Mouse (Mus musculus): Measurements from ENCODE around the gene C1qa. TPM values are rescaled to one million over a fixed set of nuclear protein-coding genes. Genes with fewer than 3 reads are reported as not detected.

The C1qa gene
- polyA plus RNA-seq, 1 experiment from 2014 or later = 24.3 TPM

DNA sequence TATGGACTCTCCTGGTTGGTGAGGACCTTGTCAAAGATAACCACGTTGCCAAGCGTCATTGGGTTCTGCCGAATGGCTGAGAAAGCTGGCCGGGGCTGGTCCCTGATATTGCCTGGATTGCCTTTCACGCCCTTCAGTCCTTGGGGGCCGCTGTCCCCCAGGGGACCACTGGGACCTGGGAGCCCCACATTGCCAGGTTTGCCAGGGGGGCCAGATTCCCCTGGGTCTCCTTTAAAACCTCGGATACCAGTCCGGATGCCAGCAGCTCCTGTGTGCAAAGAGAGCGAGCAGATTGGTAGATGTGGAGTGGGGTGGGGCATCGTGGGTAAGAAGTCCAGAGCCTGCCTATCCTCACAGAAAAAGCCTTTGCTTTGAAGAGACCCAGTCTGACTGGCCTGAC, 2.1 kb downstream of the C1qa start:
- 24% methylated on average over 10 of the region's 10 CpGs for WGBS
- peaks cover 13% of the 10 kb centered on the region; the same call in 1 of the 2 replicates for H3K4me1 ChIP-seq
- H3K4me3 ChIP-seq (replicated peaks) = no peak overlapping the region
- H3K27me3 ChIP-seq = peaks cover 56% of the 10 kb centered on the region
- no peaks in the 10 kb centered on the region for H3K36me3 ChIP-seq
- no peak for ATAC-seq (replicated peaks; ENCODE audit: low FRiP score)
- H3K9me3 ChIP-seq (replicated peaks) = no peaks in the 10 kb centered on the region
- no peak overlapping the region for H3K4me2 ChIP-seq
- no peak overlapping the region for H3K27ac ChIP-seq
- no peak overlapping the region for H3K9ac ChIP-seq

- Histone ChIP-seq H3K4me2 (peak overlapping the region; percentile 25; the same call in 1 of the 2 replicates), H3K36me3 (no peaks in the 10 kb centered on the region), H3K4me1 (peaks cover 13% of the 10 kb centered on the region; the same call in 1 of the 2 replicates), H3K9ac (no peak overlapping the region), H3K4me3 (replicated peaks) (peak overlapping the region; percentile 15; the same call in 1 of the 2 replicates), H3K27me3 (peaks cover 59% of the 10 kb centered on the region), H3K9me3 (replicated peaks) (no peaks in the 10 kb centered on the region), H3K27ac (no peak overlapping the region)
- WGBS = 5% methylated on average over 15 of the region's 15 CpGs
- ATAC-seq (replicated peaks; ENCODE audit: low FRiP score) = no peak
Measured at GRCm38 (mm10) chr4:136895861-136896260, 2.7 kb downstream of the C1qa start.

GRCm38 (mm10) chr4:136894821-136895220, 3.8 kb downstream of the C1qa start:
- Histone ChIP-seq H3K36me3 (no peaks in the 10 kb centered on the region), H3K4me1 (peaks cover 13% of the 10 kb centered on the region; the same call in 1 of the 2 replicates), H3K9ac (no peak overlapping the region), H3K9me3 (replicated peaks) (no peaks in the 10 kb centered on the region), H3K27me3 (peaks cover 62% of the 10 kb centered on the region), H3K4me2 (no peak overlapping the region), H3K4me3 (replicated peaks) (no peak overlapping the region), H3K27ac (no peak overlapping the region)
- no peak for ATAC-seq (replicated peaks; ENCODE audit: low FRiP score)
- 78% methylated on average over 4 of the region's 4 CpGs for WGBS

DNA sequence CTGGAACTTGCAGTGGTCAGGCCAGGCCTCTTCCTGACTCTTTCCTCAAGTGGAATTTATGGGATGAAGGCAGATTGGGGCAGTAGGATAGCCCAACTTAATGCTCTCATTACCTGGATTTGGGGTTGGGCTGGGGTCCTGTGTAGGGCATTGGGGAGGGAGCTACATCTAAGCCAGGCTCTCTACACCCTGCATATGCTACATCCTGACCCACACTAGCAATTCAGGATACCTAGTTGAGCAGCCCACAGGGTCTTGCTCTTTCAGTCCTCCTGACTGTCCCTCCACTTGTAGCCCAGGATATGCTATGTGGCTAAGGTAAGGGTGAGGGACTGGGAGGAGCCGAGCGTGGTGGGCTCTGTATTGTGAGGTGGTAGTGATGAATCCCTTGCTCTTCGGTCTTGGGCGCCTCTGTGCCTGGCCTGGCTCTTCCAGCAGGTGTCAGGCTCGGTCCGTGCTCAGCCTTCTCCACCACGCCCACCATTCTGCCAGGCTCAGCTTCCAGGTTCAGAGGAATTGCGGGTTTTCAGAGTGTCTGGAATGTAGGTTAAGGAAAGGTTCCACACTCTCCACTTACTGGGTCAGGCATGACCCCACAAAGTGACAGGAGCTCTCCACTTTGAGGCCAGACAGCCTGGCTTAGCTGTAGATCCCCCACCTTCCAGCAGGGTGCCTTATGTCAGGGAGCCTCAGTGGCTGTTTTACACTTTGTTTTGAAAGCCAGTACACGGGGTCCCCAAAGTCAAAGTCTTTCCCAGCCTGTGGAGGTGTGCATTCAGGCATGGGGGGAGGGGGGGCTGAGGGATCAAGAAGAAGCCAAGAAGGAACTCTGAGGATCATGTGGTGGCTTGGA, 4.7 kb downstream of the C1qa start:
- Histone ChIP-seq H3K27me3 (peaks cover 63% of the 10 kb centered on the region), H3K9me3 (replicated peaks) (no peaks in the 10 kb centered on the region), H3K9ac (no peak overlapping the region), H3K27ac (no peak overlapping the region), H3K4me3 (replicated peaks) (no peak overlapping the region), H3K4me1 (peaks cover 13% of the 10 kb centered on the region; the same call in 1 of the 2 replicates), H3K36me3 (no peaks in the 10 kb centered on the region), H3K4me2 (no peak overlapping the region)
- ATAC-seq (replicated peaks; ENCODE audit: low FRiP score) = 0 out of 2 replicates have a peak, but pooled peaks have one; percentile 34
- 4% methylated on average over 9 of the region's 9 CpGs for WGBS

DNA sequence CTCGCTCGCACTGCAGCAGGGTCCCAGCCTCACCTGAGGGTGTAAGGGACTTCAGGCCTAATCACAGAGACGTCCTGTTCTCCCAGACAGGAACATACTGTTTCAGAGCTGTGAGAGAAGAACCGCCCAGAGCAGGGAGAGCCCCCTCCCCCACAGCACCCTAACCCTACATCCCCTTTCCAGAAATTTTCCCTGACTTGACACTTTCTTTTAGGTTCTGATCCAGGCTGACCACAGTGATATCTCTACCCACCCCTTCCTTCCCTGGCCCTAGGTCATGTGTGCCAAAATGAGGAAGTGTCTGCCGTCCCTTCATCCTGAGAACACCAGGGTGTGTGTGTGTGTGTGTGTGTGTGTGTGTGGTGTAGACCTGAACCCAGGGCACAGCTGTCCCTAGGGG, 5.8 kb downstream of the C1qa start, which contains the start of gene C1qc:
TSS of gene C1qc (minus strand) at position 255 of the 400 bp plus-strand sequence.
- WGBS = 65% methylated on average over 5 of the region's 5 CpGs
- H3K9ac ChIP-seq = no peak within 1 kb of the TSS
- H3K27me3 ChIP-seq = peaks cover 63% of the 10 kb centered on the region
- ATAC-seq (replicated peaks; ENCODE audit: low FRiP score) = no peak
- no peaks in the 10 kb centered on the region for H3K9me3 ChIP-seq (replicated peaks)
- no peaks in the 10 kb centered on the region for H3K36me3 ChIP-seq
- H3K4me3 ChIP-seq (replicated peaks) = no peak within 1 kb of the TSS
- H3K4me1 ChIP-seq = peaks cover 9% of the 10 kb centered on the region; the same call in 1 of the 2 replicates
- H3K27ac ChIP-seq = no peak within 1 kb of the TSS
- H3K4me2 ChIP-seq = no peak within 1 kb of the TSS

DNA sequence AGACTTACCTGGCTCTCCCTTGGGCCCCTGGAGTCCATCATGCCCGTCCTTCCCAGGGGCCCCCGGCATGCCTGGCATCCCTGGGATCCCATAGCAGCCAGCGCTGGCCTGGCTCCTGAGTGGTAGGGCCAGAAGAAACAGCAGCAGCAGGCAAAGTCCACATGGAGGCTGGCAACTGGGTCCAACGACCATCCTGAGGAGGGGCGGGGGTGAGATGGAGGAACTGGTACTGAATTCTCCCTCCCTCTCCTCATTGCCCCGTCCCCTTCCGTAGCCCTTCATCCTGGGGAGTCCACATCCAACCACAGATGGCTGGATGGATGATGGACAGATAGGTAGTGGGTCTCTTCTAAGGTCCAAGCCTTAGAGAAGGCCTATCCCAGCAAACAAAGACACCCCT, 6.2 kb downstream of the C1qa start:
- 61% methylated on average over 7 of the region's 7 CpGs for WGBS
- H3K4me2 ChIP-seq = no peak overlapping the region
- no peak overlapping the region for H3K9ac ChIP-seq
- H3K9me3 ChIP-seq (replicated peaks) = no peaks in the 10 kb centered on the region
- no peaks in the 10 kb centered on the region for H3K36me3 ChIP-seq
- peaks cover 9% of the 10 kb centered on the region; the same call in 1 of the 2 replicates for H3K4me1 ChIP-seq
- H3K27ac ChIP-seq = no peak overlapping the region
- ATAC-seq (replicated peaks; ENCODE audit: low FRiP score) = no peak
- no peak overlapping the region for H3K4me3 ChIP-seq (replicated peaks)
- peaks cover 58% of the 10 kb centered on the region for H3K27me3 ChIP-seq

DNA sequence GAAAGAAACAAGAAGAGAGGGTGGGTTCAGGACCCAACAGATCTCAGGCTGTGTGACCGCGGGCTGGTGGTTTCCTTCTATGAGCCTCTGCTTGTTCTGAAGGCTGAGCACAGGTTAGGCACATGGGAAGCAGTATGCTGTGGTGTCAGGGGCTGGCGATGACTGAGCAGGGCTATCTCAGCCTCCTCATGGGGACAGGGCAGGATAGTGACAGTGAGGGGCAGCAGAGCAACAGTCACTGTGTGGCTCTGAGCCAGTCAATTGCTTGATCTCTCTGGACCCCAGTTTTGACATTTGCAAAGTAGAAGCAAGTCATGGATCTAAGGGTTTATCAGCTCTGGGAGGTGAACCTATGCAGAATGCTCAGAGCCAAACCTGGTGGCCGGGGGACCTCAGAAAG, 7.5 kb downstream of the C1qa start:
- Histone ChIP-seq H3K36me3 (no peaks in the 10 kb centered on the region), H3K27ac (no peak overlapping the region), H3K27me3 (peaks cover 46% of the 10 kb centered on the region), H3K9ac (no peak overlapping the region), H3K4me3 (replicated peaks) (no peak overlapping the region), H3K4me1 (peaks cover 5% of the 10 kb centered on the region; the same call in 1 of the 2 replicates), H3K9me3 (replicated peaks) (no peaks in the 10 kb centered on the region), H3K4me2 (no peak overlapping the region)
- 91% methylated on average over 4 of the region's 4 CpGs for WGBS
- no peak for ATAC-seq (replicated peaks; ENCODE audit: low FRiP score)

- peaks cover 35% of the 10 kb centered on the region for H3K27me3 ChIP-seq
- no peak for ATAC-seq (replicated peaks; ENCODE audit: low FRiP score)
- no peak overlapping the region for H3K4me2 ChIP-seq
- H3K9ac ChIP-seq = no peak overlapping the region
- H3K4me3 ChIP-seq (replicated peaks) = no peak overlapping the region
- H3K27ac ChIP-seq = no peak overlapping the region
- H3K36me3 ChIP-seq = no peaks in the 10 kb centered on the region
- 80% methylated on average over 15 of the region's 15 CpGs for WGBS
- no peaks in the 10 kb centered on the region for H3K4me1 ChIP-seq
- no peaks in the 10 kb centered on the region for H3K9me3 ChIP-seq (replicated peaks)
Measured at GRCm38 (mm10) chr4:136889981-136890380, 8.6 kb downstream of the C1qa start.

- H3K4me3 ChIP-seq (replicated peaks) = no peak overlapping the region
- H3K27ac ChIP-seq = no peak overlapping the region
- H3K27me3 ChIP-seq = peaks cover 18% of the 10 kb centered on the region
- H3K36me3 ChIP-seq = no peaks in the 10 kb centered on the region
- ATAC-seq (replicated peaks; ENCODE audit: low FRiP score) = no peak
- H3K9ac ChIP-seq = no peak overlapping the region
- no peak overlapping the region for H3K4me2 ChIP-seq
- no peaks in the 10 kb centered on the region for H3K4me1 ChIP-seq
- H3K9me3 ChIP-seq (replicated peaks) = no peaks in the 10 kb centered on the region
- WGBS = 64% methylated on average over 5 of the region's 5 CpGs
Measured at GRCm38 (mm10) chr4:136887714-136888113, 10.9 kb downstream of the C1qa start.

DNA sequence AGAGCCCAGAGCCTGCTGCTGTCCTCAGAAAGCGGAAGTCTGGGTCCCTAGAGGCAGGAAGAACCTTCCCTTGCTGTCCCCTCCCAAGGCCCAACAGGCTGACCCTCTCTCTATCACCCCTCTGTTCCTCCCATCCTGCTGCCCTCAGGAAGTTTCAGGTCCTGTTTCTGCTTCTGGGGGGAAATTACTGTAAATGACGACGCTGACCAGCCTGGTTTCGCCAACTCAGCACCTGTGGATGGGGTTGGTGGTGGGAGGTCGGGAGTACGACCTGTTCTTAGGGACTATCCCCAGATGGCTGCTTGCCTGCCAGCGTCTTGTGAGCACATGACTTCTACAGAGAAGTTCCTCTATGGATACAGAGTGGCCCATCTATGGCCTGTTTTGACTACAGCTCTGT, 12.5 kb downstream of the C1qa start, which contains the start of gene C1qb:
TSS of gene C1qb (minus strand) at position 87 of the 400 bp plus-strand sequence.
- ATAC-seq (replicated peaks; ENCODE audit: low FRiP score) = no peak
- no peak within 1 kb of the TSS for H3K27ac ChIP-seq
- H3K4me2 ChIP-seq = no peak within 1 kb of the TSS
- H3K9me3 ChIP-seq (replicated peaks) = no peaks in the 10 kb centered on the region
- no peak within 1 kb of the TSS for H3K4me3 ChIP-seq (replicated peaks)
- no peaks in the 10 kb centered on the region for H3K4me1 ChIP-seq
- H3K27me3 ChIP-seq = peaks cover 5% of the 10 kb centered on the region
- H3K9ac ChIP-seq = no peak within 1 kb of the TSS
- 63% methylated on average over 7 of the region's 7 CpGs for WGBS
- H3K36me3 ChIP-seq = no peaks in the 10 kb centered on the region

DNA sequence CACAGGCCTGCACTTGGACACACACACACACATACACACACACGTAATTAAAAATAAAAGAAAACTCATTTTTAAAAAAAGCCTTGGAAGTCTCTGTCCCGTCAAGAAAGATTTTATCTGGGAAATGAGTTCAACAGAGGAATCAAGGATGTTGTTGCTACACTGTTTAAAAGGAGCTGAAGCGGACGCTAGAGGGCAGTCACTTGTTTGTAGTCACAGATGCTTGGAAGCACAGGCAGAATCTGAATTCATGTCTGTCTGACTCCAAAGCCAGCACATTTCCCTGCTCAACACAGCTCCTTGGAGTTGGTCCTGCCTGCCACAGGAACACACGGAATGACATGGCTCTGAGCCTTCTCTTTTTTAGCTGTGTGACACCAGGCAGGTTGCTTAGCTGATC, 20.0 kb downstream of the C1qa start:
- H3K36me3 ChIP-seq = no peaks in the 10 kb centered on the region
- no peak overlapping the region for H3K4me2 ChIP-seq
- H3K27ac ChIP-seq = no peak overlapping the region
- WGBS = 32% methylated on average over 5 of the region's 5 CpGs
- H3K27me3 ChIP-seq = 0 out of 2 replicates have a peak, but pooled peaks cover 4% of the 10 kb centered on the region
- H3K9me3 ChIP-seq (replicated peaks) = no peaks in the 10 kb centered on the region
- H3K4me1 ChIP-seq = no peaks in the 10 kb centered on the region
- ATAC-seq (replicated peaks; ENCODE audit: low FRiP score) = no peak
- no peak overlapping the region for H3K4me3 ChIP-seq (replicated peaks)
- H3K9ac ChIP-seq = no peak overlapping the region

GRCm38 (mm10) chr4:136878171-136878570, 20.4 kb downstream of the C1qa start:
- no peaks in the 10 kb centered on the region for H3K9me3 ChIP-seq (replicated peaks)
- H3K4me1 ChIP-seq = no peaks in the 10 kb centered on the region
- no peaks in the 10 kb centered on the region for H3K36me3 ChIP-seq
- H3K9ac ChIP-seq = no peak overlapping the region
- 56% methylated on average over 8 of the region's 8 CpGs for WGBS
- no peak overlapping the region for H3K27ac ChIP-seq
- H3K4me3 ChIP-seq (replicated peaks) = no peak overlapping the region
- H3K27me3 ChIP-seq = 0 out of 2 replicates have a peak, but pooled peaks cover 4% of the 10 kb centered on the region
- no peak overlapping the region for H3K4me2 ChIP-seq
- ATAC-seq (replicated peaks; ENCODE audit: low FRiP score) = 0 out of 2 replicates have a peak, but pooled peaks have one; percentile 33

Measured in kidney, embryonic 15.5 days (tissue).